Mouse (Mus musculus) spleen, postnatal 36 days (tissue): ENCODE data around the gene Gm16253.
A peak's percentile ranks its signal among the peaks of the same experiment; 100 is the strongest.
"Not testable (repeated sequence)": the region's sequence is repeated elsewhere in the genome, so short reads cannot be mapped to it uniquely, and the experiment has no call there.

Experiments used
- DNase-seq, 2 experiments: peaks; one replicate each; pipeline ENCODE4 v3.0.0; 2022; ENCODE audit warnings: low spot score in 2 of 2, mixed read lengths in 1 of 2

The Gm16253 gene

GRCm38 (mm10) chr3:96598156-96599068, 21.6 kb downstream of the Gm16253 start:
- DNase-seq: no peak

DNA sequence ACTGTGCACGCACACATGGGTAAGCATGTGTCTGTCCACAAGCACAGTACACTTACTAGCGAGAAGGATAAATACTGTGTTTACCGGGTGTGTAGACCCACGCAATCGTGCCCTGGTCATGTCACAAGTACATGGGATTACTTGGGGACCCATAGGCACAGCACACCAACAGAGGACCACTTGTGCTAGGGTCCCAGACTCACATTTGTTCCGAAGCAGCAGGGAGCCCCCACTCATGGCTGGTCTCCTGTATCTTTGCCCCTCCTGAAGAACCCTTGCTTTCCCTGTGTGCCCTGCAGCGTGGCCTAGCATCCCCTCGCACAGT, 22.2 kb downstream of the Gm16253 start:
- DNase-seq: no peak

DNA sequence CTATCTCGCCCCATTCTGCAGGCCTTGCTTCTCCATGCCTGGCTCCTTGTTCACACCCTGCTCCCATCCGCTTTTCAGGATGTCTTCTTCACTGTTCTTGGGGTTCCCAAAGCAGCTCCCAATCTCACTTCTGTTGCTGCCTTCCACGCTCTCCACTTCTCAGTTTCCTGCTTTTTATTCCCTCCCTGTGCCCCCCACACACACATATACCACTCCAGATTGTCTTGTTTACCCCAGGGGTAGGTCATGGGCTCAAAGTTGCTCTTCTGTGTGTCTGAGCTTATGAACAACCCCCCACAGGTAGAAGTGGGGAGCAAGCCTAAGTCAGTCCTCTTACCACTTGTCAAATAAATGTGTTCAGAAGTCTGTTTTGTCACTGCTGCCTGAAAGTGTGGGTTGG, 22.6 kb downstream of the Gm16253 start:
- no peak for DNase-seq

GRCm38 (mm10) chr3:96600639-96601250, 24.0 kb downstream of the Gm16253 start, which contains the start of gene Lix1l:
Gene Lix1l, plus strand, starts transcription at chr3:96601149.
- peak; percentile 85 to 87 for DNase-seq

- DNase-seq: no peak
These were observed 24.5 kb downstream of the Gm16253 start for GRCm38 (mm10) chr3:96601251-96601787.

- DNase-seq: no peak
These were observed 25.3 kb downstream of the Gm16253 start for GRCm38 (mm10) chr3:96601941-96602703.

DNA sequence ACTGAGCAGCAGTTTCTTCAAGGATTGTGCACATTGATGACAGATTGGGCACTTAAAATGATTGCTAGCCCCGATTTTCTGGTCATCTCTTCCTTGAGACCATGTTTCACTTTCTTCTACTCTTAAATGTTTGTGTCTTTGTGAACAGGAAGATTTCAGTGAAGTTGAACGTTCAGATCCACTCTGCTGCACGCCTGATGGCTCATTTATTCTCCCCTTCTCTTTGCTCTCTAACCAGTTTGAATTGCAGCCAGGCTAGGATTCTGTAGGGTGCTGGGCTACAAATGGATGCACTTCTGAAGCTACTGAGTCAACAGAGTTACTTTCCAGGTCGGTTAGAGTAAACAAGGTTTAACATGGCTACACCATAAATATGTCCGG, 25.9 kb downstream of the Gm16253 start:
- no peak for DNase-seq

DNA sequence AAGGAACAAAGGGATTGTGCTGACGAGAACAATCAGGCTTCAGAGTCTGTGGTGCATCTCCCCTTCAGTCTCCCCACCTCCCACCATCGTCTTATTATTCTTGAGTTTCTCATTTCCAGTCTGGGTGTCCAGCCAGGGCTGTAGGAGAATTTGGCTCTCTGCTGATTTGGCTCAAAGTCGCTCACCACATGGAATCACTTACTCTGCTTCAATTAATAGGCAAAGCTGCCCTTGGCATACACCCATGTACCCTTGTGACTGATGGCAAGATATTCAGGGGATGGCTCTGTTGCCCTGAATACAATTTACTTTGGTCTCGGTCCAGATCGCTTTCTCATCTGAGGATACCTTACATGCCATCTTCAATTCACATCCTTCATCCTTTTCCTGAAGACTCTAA, 26.5 kb downstream of the Gm16253 start:
- DNase-seq: no peak

DNA sequence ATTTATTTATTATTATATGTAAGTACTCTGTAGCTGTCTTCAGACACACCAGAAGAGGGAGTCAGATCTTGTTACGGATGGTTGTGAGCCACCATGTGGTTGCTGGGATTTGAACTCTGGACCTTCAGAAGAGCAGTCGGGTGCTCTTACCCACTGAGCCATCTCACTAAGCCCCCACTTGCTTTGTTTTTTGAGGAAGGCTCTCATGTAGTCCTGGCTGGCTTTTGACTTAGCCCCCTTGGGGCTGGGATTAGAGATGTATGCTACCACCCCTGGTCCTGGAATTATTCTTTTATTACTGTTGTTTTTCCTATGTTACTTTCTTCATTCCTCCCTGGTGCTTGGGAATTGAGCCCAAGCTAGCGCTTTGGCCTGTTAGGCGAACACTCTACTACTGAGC, 29.2 kb downstream of the Gm16253 start:
- DNase-seq: not testable (repeated sequence)

DNA sequence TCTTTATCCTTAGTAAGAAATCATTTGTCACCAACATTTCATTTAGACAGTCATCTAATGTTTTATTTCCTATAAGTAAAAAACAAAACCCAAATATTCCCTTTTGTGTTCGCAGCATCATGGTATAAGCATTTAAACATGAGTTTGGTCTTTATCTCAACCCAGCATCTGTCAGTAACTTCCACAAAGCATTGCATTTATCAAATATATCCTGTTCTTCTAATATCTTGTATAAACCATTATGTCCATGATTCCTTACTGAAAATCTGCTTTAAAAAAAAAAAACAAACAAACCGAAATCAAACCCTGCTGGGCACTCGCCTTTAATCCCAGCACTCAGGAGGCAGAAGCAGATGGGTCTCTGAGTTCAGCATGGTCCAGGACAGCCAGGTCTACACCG, 29.8 kb downstream of the Gm16253 start:
- DNase-seq: no peak

GRCm38 (mm10) chr3:96617941-96618340, 41.2 kb downstream of the Gm16253 start:
- DNase-seq: no peak

- DNase-seq: no peak
These were observed 46.4 kb downstream of the Gm16253 start for GRCm38 (mm10) chr3:96623201-96623600.

DNA sequence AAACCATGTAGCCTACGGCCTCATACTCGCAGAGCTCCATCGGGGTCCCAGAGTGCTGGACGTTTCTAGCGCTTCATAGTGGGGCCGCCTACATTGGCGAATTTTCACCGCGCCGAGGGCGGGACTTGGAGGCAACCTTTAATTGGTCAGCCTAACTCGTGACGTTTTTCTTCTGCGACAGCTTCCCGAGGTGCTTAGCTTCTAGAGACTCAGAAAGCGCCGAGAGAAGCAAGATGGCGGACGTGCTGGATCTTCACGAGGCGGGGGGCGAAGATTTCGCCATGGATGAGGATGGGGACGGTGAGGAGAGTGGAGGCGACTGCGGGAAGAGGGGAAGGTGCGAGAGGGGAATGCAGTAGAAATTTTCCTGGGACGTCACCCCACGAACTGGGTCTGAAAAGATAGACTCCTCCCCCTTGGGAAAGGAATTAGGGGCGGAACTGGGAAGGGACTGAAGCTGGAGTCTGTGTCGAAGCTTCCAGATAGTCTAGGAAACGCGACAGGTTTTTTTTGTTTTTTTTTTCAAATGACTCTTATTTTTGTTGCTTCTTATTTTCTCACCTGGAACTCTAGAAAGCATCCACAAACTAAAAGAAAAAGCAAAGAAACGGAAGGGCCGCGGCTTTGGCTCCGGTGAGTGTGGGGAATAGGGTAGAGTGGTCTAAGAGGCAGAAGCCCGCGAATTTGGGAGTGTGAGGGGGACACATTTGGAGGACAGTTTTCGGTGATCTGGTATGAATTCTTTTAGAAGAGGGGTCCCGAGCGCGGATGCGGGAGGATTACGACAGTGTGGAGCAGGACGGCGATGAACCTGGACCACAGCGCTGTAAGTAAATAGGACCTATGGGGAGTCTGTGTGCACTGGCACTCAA, 53.2 kb downstream of the Gm16253 start, which contains the start of gene Rbm8a:
TSS of gene Rbm8a (plus strand) at position 205 of the 872 bp plus-strand sequence.
- peak; percentile 94 to 96 for DNase-seq
